Mouse (Mus musculus) spleen, adult 2 months (tissue): Measurements from ENCODE around the gene Mknk2. TPM values are rescaled to one million over a fixed set of nuclear protein-coding genes. Genes with fewer than 3 reads are reported as not detected.

Experiments used
- DNase-seq, 2 experiments: peaks; one replicate each; pipeline versions ENCODE4 v3.0.0 to v3.0.0-alpha.2; 2012 to 2021; ENCODE audit warnings: low spot score in 2 of 2, low read depth in 1 of 2
- H3K27ac ChIP-seq: fragments of 200-500 bp; 2 replicates; pipeline ENCODE4 v1.5.1; 2012; ENCODE audit warnings: low read length, inconsistent platforms; ENCODE audit not compliant: insufficient read depth
- H3K27me3 ChIP-seq: fragments of 200-500 bp; 2 replicates; pipeline ENCODE4 v1.6.1; 2012; ENCODE audit warnings: mild to moderate bottlenecking, moderate library complexity, low read length, inconsistent platforms; ENCODE audit not compliant: control insufficient read depth, insufficient read depth
- H3K36me3 ChIP-seq: fragments of 200-500 bp; 2 replicates; pipeline ENCODE4 v1.6.1; 2012; ENCODE audit warnings: mild to moderate bottlenecking, low read length, inconsistent platforms; ENCODE audit not compliant: control insufficient read depth, insufficient read depth
- H3K4me1 ChIP-seq: fragments of 200-500 bp; 2 replicates; pipeline ENCODE4 v1.6.1; 2011; ENCODE audit warnings: inconsistent platforms; ENCODE audit not compliant: control insufficient read depth, insufficient read depth, insufficient read length
- H3K4me3 ChIP-seq: fragments of 200-500 bp; 2 replicates; pipeline ENCODE4 v1.5.1; 2011; ENCODE audit warnings: mild to moderate bottlenecking, inconsistent platforms; ENCODE audit not compliant: insufficient read depth, insufficient read length; ENCODE audit errors: extremely low read depth
- CTCF ChIP-seq: fragments of 200-500 bp; IDR thresholded peaks from 2 replicates; pipeline ENCODE4 v1.5.1; 2011; ENCODE audit warnings: mild to moderate bottlenecking, inconsistent platforms; ENCODE audit not compliant: insufficient read depth, insufficient read length, insufficient replicate concordance; ENCODE audit errors: extremely low read depth
- POLR2A ChIP-seq: fragments of 200-500 bp; IDR thresholded peaks from 2 replicates; pipeline ENCODE4 v1.6.1; 2011; ENCODE audit warnings: low read depth, low read length, inconsistent platforms
- WGBS: fragments of 180-500 bp; shearing (Covaris S2); methylation state at CpG from one replicate; pipeline ENCODE4 v1.1.7; 2018; 5-methylcytosine and 5-hydroxymethylcytosine counted together
- polyA plus RNA-seq: library from polyadenylated mRNA; depleted of rRNA; stranded (reverse); fragments of >200 nt; gene quantifications from 2 replicates; pipeline ENCODE4 v1.2.3, GENCODE M21; 2012

Gene Mknk2
- polyA plus RNA-seq, 1 experiment = 351 TPM

- Histone ChIP-seq H3K27ac (peak overlapping the region; percentile 98), H3K36me3 (peaks cover 3% of the 10 kb centered on the region), H3K4me1 (peaks cover 56% of the 10 kb centered on the region), H3K4me3 (no peak overlapping the region), H3K27me3 (no peaks in the 10 kb centered on the region)
- 54% methylated on average over 2 of the region's 2 CpGs for WGBS
- TF ChIP-seq CTCF (no peak), POLR2A (no peak)
- DNase-seq = no peak
These were observed 2.4 kb upstream of the Mknk2 start for GRCm38 (mm10) chr10:80680260-80680696.

- H3K36me3 ChIP-seq = no peaks in the 10 kb centered on the region
- no peak for DNase-seq
- H3K27ac ChIP-seq = peak overlapping the region; percentile 98
- peaks cover 59% of the 10 kb centered on the region for H3K4me1 ChIP-seq
- H3K27me3 ChIP-seq = no peaks in the 10 kb centered on the region
- no peak for TF ChIP-seq CTCF
- no peak for TF ChIP-seq POLR2A
- WGBS = 45% methylated on average over 9 of the region's 9 CpGs
- no peak overlapping the region for H3K4me3 ChIP-seq
These were observed 1.8 kb upstream of the Mknk2 start for GRCm38 (mm10) chr10:80679556-80680259.

GRCm38 (mm10) chr10:80678601-80679377 is 877 bp upstream of the Mknk2 start:
- Histone ChIP-seq H3K4me1 (peaks cover 61% of the 10 kb centered on the region), H3K27me3 (no peaks in the 10 kb centered on the region), H3K36me3 (peaks cover 4% of the 10 kb centered on the region; the same call in 1 of the 2 replicates), H3K4me3 (0 out of 2 replicates have a peak overlapping the region, but pooled peaks have one; percentile 8), H3K27ac (peak overlapping the region; percentile 98)
- no peak for DNase-seq
- TF ChIP-seq CTCF (no peak), POLR2A (no peak)
- 19% methylated on average over 9 of the region's 10 CpGs for WGBS

- no peak for DNase-seq
- peak overlapping the region; percentile 98 for H3K27ac ChIP-seq
- peak overlapping the region; percentile 65 for H3K4me3 ChIP-seq
- H3K36me3 ChIP-seq = peaks cover 17% of the 10 kb centered on the region
- peaks cover 64% of the 10 kb centered on the region for H3K4me1 ChIP-seq
- no peak; the same call in 1 of the 2 replicates for TF ChIP-seq POLR2A
- TF ChIP-seq CTCF = no peak
- no peaks in the 10 kb centered on the region for H3K27me3 ChIP-seq
- WGBS = 3% methylated on average over 9 of the region's 9 CpGs
These were observed 610 bp downstream of the Mknk2 start for GRCm38 (mm10) chr10:80677128-80677875.

GRCm38 (mm10) chr10:80676198-80676928 is 1.5 kb downstream of the Mknk2 start:
- under 1% methylated on average over 66 of the region's 78 CpGs for WGBS
- H3K27ac ChIP-seq = peak overlapping the region; percentile 98
- peaks cover 67% of the 10 kb centered on the region for H3K4me1 ChIP-seq
- DNase-seq = peak; percentile 99 to 100
- peak overlapping the region; percentile 82 for H3K4me3 ChIP-seq
- H3K27me3 ChIP-seq = no peaks in the 10 kb centered on the region
- H3K36me3 ChIP-seq = peaks cover 24% of the 10 kb centered on the region
- no peak for TF ChIP-seq CTCF
- TF ChIP-seq POLR2A = peak; percentile 99

- no peak for TF ChIP-seq POLR2A
- no peak for TF ChIP-seq CTCF
- WGBS = under 1% methylated on average over 45 of the region's 54 CpGs
- Histone ChIP-seq H3K4me1 (peaks cover 66% of the 10 kb centered on the region), H3K36me3 (peaks cover 30% of the 10 kb centered on the region), H3K27ac (peak overlapping the region; percentile 56), H3K4me3 (peak overlapping the region; percentile 82), H3K27me3 (no peaks in the 10 kb centered on the region)
- no peak for DNase-seq
These were observed 2.3 kb downstream of the Mknk2 start for GRCm38 (mm10) chr10:80675405-80676197.
